Mouse (Mus musculus): ENCODE results near the gene Rem2.

GRCm38 (mm10) chr14:54429332-54430093, 46.4 kb upstream of the Rem2 start:
- no peak for TF ChIP-seq POLR2A (IDR thresholded peaks at IDR 0.05; ENCODE audit: low read depth, low read length)
- no peak for TF ChIP-seq CTCF (IDR thresholded peaks at IDR 0.05; ENCODE audit: extremely low read depth, insufficient read depth, insufficient read length, insufficient replicate concordance)
